Mouse (Mus musculus): Measurements from ENCODE around the gene Focad.

The Focad gene

DNA sequence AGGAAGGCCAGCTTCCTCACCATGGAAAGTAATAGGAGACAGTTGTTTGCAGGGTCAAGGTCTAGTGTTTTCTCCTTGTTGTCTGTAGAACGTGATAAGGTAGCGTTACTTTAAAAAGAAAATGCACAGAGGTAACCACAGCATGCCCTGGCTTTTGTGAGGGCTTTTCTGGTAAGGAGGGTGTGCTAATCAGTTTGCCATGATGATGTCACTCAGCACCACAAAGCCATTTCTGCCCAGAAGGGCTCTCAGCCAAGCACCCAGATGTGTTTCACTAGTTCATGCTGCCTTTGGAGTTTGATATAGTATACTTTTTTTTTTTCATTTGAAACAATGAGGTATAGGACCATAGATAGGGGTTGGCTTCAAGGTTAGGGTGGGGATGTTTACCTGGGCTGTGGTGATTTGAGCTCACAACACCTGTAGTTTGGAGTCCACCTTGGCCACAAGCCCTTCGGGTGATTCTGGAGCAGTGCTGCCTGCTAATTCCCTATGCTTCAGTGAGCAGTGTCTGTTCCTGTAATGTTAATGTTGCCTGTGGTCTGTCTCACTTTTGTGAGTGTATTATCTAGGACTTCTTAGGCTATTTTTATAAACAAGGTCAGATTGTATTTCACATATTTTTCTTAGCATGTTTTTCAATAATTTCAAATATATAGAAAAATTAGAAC lies 61.2 kb downstream of the Focad start:
- DNase-seq (ENCODE audit: extremely low read depth, low read depth, low spot score) = no peak

- DNase-seq (ENCODE audit: extremely low read depth, low read depth, low spot score) = no peak
These were observed 62.5 kb downstream of the Focad start for GRCm38 (mm10) chr4:88156961-88157360.

DNA sequence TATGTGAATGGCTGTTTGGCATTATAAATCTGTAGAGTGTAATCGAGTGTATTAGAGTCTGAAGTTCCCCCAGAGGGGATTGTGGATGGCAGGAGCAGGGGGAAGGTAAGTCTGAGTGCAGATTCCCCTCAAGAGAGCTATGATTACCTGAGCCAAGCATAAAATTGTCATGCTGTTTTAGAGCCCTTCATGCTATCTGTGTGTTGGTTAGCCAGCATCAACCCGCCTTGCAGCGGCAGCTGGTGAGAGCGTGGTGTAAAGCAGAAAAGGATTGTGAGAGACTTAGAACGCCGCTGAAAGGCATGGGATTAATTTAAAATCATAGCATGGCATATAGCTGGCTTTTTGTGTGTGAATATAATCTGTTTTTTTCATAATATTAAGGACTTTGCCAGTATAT lies 63.2 kb downstream of the Focad start:
- no peak for DNase-seq (ENCODE audit: extremely low read depth, low read depth, low spot score)

- DNase-seq (ENCODE audit: extremely low read depth, low read depth, low spot score) = no peak
These were observed 64.8 kb downstream of the Focad start for GRCm38 (mm10) chr4:88159256-88159655.

DNA sequence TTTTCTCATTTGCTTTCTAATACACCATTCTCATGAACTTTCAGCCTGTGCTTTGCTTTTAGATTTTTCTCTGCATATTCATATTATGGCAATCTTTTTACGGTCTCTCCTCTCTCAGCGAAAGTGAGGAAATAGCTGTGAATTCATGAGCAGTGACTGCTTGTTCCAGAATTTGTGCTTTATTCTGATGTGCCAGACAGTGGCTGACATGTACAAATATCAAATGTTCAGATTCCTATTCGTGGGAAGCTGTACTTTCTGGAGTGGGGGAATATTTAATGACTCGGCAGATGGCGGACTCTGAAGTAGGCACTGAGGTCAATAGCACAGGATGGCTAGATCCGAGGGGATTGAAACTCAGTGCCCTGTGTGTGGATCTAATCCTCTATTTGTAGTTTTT lies 65.3 kb downstream of the Focad start:
- no peak for DNase-seq (ENCODE audit: extremely low read depth, low read depth, low spot score)

DNA sequence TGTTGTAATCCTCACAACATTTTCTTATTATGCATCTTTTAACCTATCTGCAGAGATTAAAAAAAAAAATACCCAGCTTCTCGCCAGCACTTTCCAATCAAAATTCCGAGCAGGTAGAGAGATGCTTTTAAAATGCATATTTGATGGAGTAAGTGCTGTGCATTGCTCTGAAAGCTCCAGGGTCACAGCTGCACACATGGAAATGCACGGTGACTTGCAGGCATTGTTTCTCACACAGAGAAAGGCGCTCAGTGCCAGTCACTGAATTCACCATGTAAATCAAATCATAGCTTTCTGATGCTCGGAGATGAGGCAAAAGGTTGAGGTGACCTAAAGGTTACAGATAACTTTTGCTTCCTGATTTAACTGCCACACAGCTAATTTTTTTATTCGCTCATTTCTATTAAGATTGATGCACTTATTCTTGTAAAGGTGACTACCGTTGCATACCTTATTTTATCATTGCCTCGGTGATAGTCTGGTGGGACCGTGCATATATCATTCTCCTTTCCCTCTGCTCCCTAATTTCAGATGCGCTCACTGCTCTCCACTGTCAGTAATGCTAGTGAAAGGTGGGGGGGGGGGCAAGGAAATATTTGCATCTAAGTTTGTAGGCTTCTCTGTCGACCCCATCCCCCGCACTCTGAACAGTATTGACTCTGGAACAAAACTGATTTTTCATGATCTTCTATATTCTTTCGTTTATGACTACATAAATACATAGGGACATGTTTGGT lies 69.2 kb downstream of the Focad start:
- no peak for DNase-seq (ENCODE audit: extremely low read depth, low read depth, low spot score)

- no peak for DNase-seq (ENCODE audit: extremely low read depth, low read depth, low spot score)
These were observed 72.8 kb downstream of the Focad start for GRCm38 (mm10) chr4:88167008-88167862.

- no peak for DNase-seq (ENCODE audit: extremely low read depth, low read depth, low spot score)
These were observed 80.9 kb downstream of the Focad start for GRCm38 (mm10) chr4:88175058-88175974.

- DNase-seq (ENCODE audit: extremely low read depth, low read depth, low spot score) = no peak
These were observed 84.9 kb downstream of the Focad start for GRCm38 (mm10) chr4:88179296-88179695.

DNA sequence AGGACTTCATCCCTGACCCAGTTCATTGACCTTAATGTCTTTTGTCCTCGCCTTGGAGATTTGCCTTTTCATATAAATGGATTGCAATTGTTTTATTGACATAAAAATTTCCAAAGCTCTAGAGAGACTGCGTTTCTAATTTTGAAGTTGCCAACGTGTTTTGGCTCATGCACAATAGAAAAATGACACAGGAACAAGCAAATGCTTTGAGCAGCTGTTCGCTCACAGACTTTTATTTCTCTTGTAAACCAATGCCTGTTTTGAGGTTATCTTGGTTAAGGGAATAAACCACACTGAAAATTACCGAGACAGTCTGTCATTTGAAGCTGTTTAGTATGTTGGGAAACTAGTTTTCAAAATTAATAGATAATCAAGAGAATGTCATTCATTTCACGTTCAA lies 89.9 kb downstream of the Focad start:
- DNase-seq (ENCODE audit: extremely low read depth, low read depth, low spot score) = no peak

DNA sequence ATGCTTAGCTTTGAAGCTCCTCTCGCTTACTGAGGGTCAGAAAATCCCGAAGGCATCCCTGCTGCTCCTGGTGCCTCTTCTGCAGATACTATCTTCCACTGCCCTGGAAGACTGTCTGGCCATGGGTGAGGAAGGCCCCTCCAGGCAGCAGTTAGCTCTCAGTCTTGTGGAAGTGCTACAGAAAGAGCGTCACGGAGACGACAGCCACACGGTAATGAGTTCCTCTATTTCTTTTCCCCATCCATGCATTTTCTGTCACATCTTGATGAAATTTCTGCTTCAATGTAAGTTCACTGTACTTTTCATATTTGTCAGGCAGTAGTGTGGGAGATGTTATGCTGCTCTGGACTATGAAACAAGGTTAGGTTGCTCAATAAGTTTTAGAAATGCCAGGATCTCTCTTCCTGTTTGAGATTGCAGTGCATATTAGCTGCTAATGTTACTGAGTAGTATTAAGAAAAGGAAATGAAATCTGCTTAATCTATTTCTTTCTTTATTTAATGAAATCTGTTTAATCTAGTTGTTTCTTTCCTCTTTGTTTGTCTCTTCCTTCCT lies 91.5 kb downstream of the Focad start:
- DNase-seq (ENCODE audit: extremely low read depth, low read depth, low spot score) = no peak

GRCm38 (mm10) chr4:88187649-88188048 lies 93.2 kb downstream of the Focad start:
- no peak for DNase-seq (ENCODE audit: extremely low read depth, low read depth, low spot score)

DNA sequence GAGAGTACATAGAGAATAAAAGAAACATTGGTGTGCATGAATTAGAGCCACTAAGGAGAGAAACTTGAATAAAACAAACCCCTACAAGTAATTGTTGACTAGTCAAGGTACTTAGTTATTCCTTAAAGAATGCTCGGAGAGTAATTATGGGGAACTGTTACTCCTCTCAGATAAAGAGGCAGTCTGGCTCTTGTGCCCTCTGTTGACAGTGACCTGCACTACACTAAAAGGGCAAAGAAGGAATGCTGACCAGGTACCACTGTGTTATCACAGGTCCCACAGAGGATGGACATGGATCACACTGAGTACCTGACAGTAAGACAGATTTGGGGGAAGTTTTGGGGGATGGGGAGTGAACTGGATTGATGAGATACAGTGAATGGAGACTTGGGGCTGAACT lies 95.1 kb downstream of the Focad start:
- no peak for DNase-seq (ENCODE audit: extremely low read depth, low read depth, low spot score)

GRCm38 (mm10) chr4:88194256-88194655 lies 99.8 kb downstream of the Focad start:
- DNase-seq (ENCODE audit: extremely low read depth, low read depth, low spot score) = no peak

GRCm38 (mm10) chr4:88195898-88196495 lies 101.6 kb downstream of the Focad start:
- no peak for DNase-seq (ENCODE audit: extremely low read depth, low read depth, low spot score)

DNA sequence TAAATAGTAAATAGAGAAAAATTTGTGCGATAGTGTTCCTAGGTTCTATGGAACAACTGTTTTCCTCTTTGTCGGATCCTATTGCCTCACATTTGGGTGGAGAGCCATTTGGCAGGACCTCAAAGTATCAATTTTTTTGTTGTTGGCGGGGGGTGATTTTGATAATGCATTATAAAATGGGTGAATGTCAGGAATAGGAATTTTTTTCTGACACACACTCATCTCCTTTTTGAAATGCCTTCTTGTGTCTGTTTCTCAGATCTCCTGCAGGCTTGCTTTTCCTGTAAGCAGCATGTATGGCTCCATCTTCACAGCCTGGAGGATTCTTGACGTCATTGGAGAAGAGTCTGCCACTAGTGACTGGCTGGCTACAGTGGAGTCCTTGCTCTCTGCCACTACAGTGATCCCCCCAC lies 102.1 kb downstream of the Focad start:
- DNase-seq (ENCODE audit: extremely low read depth, low read depth, low spot score) = no peak

DNA sequence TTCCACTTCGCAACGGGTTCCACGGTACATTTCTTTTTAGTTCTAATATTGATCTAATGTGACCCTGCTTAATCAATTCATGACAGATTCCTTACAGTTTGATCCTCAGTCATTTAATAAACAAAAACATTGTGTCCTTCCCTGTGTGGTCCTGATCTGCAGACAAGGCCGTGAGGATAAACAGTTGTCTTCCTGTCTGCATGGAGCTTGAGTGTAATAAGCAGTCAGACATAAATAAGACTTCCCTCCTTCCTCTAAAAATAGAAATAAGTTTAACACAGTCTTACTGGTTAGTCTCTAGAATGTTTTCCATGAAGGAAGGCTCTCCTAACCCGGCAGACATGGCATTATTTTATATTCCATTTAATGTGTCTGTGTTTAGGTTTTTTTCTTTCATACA lies 102.8 kb downstream of the Focad start:
- no peak for DNase-seq (ENCODE audit: extremely low read depth, low read depth, low spot score)

- no peak for DNase-seq (ENCODE audit: extremely low read depth, low read depth, low spot score)
These were observed 104.8 kb downstream of the Focad start for GRCm38 (mm10) chr4:88199186-88199585.

- DNase-seq (ENCODE audit: extremely low read depth, low read depth, low spot score) = no peak
These were observed 106.6 kb downstream of the Focad start for GRCm38 (mm10) chr4:88201047-88201446.

DNA sequence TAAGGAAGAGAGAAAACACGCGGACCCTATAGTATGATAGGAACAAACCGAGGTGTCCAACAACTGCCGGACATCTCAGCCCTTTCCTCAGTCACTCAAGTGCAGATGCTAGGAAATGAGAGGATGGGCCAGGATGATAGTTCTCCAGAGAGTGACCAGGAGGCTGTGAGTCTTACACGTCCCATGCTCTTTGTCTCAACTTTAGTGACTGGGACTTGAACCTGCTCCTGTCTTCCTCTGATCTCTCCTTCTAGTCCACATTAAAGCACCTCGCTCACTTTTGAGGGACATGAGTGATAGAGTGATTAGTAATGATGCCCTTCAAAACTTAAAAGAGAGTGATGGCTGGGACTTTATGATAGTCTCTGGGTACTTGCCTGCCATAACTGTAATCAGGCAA lies 114.2 kb downstream of the Focad start:
- DNase-seq (ENCODE audit: extremely low read depth, low read depth, low spot score) = no peak

Data from fat pad, adult 2 months (tissue).